Mouse (Mus musculus) splenic B cell, adult 2 months (primary cell): ENCODE data around the gene Tmem87a.

ENCODE experiments used
- DNase-seq: peaks from one replicate; pipeline ENCODE4 v3.0.0-alpha.2; 2011; ENCODE audit warnings: low read depth, low spot score
- H3K27me3 ChIP-seq: 2 replicates; pipeline ENCODE4 v1.6.1; 2012; ENCODE audit warnings: mild to moderate bottlenecking, low read length, moderate library complexity, mixed read lengths; ENCODE audit not compliant: control insufficient read depth, poor library complexity, insufficient read depth, severe bottlenecking
- H3K36me3 ChIP-seq: 2 replicates; pipeline ENCODE4 v1.6.1; 2012; ENCODE audit warnings: mild to moderate bottlenecking, low read length, moderate library complexity, mixed read lengths; ENCODE audit not compliant: control insufficient read depth, poor library complexity, insufficient read depth, severe bottlenecking

Gene Tmem87a

DNA sequence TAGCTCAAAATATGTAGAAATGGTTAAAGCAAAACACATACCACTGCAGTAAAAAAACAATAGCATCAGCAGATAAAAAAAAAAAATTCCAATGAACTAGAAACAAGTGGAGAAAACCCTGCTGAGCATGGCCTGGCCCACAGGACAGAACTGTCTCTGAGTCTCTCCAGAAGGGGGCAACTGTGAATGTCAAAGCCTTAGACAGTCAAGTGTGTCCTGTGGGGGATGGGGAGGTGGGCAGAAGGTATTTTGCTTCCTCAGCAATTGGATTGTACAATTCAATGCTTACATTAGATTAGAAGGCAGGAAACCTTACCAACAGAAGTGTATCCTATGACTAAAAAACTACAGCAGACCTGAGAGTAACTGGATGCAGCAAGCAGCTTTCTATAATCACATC is 11.5 kb downstream of the Tmem87a start:
- H3K27me3 ChIP-seq, result no peaks in the 10 kb centered on the region
- no peak for DNase-seq

DNA sequence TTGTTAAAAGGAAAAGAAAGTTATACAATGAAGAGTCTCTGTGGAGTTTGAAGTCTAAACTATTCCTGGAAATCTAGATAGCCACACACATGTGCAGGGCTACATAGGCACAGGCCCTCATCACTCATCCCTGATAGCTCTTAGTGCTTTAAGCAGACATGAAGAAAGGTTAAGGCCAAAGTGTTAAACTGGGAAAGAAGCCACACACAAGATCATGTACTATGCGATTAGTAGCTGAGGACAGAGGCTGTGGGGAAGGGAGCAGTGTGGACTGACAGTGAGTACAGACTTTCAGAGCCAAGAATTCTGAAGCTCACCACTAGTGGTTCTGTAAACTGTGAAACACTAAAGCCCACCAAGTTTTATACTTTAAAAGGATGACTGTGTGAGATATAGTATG is 13.0 kb downstream of the Tmem87a start:
- peaks cover 15% of the 10 kb centered on the region for H3K36me3 ChIP-seq
- no peaks in the 10 kb centered on the region for H3K27me3 ChIP-seq
- no peak for DNase-seq

More for the DNA sequence above, 11.5 kb downstream of the Tmem87a start:
- peaks cover 20% of the 10 kb centered on the region for H3K36me3 ChIP-seq

DNA sequence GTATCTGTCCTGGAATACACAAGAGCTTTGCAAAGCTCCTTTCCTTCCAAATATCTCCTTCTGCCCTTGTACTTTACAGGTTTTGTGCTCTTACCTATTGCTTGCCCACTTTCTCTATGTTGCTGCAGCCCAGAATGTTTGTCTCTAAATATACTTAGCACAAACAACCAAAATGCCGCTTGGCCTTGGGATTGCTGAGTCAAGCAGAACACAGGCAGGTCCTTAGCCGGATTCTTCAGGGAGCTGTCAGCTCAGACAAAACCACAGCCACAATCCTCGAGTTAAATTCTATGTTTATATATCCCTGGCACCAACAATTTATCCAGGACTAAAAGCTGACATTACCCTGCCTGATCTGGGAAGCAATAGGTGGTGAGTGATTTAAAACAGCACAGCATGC is 14.5 kb downstream of the Tmem87a start:
- H3K36me3 ChIP-seq, result peaks cover 16% of the 10 kb centered on the region
- no peak for DNase-seq
- no peaks in the 10 kb centered on the region for H3K27me3 ChIP-seq

DNA sequence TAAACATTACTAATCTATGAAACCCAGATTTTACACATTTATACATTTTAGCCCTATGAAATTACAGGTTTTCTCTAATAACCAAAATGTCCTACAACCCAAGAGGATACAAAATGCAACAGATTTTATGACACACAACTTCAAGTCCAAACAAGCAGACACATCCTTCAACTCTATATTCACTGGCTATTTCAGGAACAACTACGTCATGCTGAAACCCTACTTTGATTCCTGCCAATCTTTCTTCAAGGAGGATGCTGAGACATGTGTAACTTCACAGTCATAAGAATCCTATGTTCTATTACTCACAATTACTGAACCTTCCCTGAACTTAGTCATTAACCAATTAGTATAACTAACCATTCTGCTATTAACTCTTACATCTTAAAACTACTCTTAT is 16.6 kb downstream of the Tmem87a start:
- H3K36me3 ChIP-seq, result peaks cover 15% of the 10 kb centered on the region
- DNase-seq, result no peak

DNA sequence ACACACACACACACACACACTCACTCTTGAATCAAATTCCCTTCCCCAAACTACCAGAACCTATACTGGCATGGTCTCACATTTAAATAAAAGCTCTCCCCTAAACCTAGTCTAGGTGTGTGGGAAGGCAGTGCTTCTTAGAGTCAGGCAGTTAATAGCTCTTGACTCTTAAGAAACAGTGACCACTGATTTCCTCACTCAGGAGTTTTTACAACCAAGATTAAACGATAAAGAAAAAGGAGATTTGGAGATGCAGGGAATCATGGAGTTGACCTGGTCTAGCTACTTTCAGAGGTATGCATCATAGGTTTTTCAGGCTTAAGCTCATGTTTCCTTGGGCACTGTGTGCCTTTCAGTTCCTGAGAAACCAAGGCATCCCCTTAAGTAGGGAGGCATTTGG is 17.6 kb downstream of the Tmem87a start:
- no peaks in the 10 kb centered on the region for H3K27me3 ChIP-seq
- peaks cover 15% of the 10 kb centered on the region for H3K36me3 ChIP-seq
- DNase-seq, result no peak

More for the DNA sequence above, 16.6 kb downstream of the Tmem87a start:
- H3K27me3 ChIP-seq, result no peaks in the 10 kb centered on the region

DNA sequence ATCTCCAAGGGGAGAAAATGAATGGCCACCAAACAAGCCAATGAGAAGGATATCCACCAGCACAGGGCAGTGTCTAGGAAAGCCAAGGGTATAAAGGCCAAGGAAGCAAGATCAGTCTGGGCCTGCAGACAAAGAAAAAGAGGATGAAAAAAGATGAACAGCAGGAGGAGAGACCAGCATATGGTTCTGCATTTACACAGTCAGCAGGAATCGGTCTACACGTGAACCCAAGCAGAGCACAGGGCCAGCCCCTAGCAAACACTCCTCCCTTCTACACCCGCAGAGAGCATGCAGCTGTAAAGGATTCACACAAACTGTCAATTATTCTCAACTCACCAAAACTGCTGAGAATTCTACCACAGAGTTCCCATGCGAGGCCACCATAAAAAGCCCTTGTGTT is 30.1 kb downstream of the Tmem87a start:
- DNase-seq, result no peak
- peaks cover 22% of the 10 kb centered on the region for H3K36me3 ChIP-seq
- H3K27me3 ChIP-seq, result no peaks in the 10 kb centered on the region

DNA sequence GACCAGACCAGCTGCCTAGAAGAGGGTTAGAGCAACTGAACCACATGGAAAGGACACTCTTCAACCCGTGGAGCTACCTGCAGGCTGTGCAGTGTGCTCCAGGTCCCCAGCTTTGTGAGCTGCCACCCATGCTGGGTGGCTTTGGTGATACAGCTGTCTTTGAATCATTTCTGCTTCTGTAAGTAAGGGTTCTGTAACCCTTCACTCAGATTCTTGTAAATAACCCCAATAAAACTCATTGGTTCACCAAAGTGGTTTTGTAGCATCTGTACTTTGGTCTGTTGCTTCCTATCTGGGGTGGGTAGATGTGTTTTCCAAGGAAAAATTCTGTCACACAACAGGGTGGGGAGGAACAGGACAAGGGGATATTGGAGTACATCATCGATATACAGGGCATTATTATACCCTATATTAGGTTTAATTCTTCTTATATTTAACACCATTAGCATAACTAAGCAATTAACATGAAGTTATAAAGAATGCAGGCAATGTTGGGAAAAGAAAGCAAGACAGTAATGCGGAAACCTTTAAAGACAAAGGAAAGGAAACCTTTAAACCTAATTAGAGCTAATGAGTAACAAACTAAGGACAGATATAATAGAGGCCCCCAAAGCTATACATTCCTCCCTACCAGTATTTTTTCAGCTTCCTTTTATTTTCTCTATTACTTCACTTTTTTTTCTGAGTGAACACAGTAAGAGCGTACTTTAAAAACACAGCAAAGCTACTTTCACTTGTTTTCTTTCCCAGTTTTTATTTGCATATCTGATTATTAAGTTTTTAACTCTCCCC is 36.3 kb downstream of the Tmem87a start:
- peaks cover 6% of the 10 kb centered on the region; the same call in 1 of the 2 replicates for H3K36me3 ChIP-seq
- no peak for DNase-seq
- H3K27me3 ChIP-seq, result no peaks in the 10 kb centered on the region

DNA sequence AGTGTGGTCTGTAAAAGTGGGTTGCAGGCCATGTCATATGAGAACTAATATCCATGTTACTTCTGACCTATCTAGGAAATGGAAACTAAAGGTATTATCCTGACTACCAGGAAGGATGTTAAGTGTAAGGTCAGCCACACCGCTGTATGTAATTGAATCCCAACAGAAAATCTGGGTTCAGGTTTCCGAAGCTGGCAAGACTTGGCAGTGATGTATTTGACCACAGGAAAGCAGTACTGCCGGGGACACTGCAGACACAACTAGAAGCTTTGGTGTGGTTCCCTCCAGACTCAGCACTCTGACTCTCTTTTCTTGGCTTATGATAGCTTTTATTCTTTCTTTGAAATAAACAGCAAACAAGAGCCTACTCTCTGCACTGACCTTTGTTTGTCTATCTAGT is 37.4 kb downstream of the Tmem87a start:
- H3K36me3 ChIP-seq, result peaks cover 9% of the 10 kb centered on the region; the same call in 1 of the 2 replicates
- no peaks in the 10 kb centered on the region for H3K27me3 ChIP-seq
- DNase-seq, result no peak

DNA sequence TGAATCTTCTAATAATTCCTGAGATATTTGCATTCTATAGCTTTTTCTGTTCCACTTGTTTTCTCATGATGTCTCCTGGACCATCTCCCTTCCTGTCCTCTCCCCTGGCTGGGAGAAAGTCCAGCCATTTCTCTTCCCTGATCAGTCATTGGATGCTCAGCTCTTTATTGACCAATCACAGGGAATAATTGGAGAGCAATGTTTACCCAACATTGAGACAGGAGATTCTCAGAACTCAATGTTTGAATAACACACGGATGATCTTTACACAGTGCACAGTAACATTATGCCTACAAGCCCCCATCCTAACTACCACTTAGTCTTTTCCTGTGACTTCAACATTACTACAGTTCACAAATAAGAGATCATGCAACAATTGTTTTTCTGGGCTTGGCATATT is 43.5 kb downstream of the Tmem87a start:
- Histone ChIP-seq H3K36me3 (peaks cover 13% of the 10 kb centered on the region; the same call in 1 of the 2 replicates), H3K27me3 (no peaks in the 10 kb centered on the region)
- no peak for DNase-seq

DNA sequence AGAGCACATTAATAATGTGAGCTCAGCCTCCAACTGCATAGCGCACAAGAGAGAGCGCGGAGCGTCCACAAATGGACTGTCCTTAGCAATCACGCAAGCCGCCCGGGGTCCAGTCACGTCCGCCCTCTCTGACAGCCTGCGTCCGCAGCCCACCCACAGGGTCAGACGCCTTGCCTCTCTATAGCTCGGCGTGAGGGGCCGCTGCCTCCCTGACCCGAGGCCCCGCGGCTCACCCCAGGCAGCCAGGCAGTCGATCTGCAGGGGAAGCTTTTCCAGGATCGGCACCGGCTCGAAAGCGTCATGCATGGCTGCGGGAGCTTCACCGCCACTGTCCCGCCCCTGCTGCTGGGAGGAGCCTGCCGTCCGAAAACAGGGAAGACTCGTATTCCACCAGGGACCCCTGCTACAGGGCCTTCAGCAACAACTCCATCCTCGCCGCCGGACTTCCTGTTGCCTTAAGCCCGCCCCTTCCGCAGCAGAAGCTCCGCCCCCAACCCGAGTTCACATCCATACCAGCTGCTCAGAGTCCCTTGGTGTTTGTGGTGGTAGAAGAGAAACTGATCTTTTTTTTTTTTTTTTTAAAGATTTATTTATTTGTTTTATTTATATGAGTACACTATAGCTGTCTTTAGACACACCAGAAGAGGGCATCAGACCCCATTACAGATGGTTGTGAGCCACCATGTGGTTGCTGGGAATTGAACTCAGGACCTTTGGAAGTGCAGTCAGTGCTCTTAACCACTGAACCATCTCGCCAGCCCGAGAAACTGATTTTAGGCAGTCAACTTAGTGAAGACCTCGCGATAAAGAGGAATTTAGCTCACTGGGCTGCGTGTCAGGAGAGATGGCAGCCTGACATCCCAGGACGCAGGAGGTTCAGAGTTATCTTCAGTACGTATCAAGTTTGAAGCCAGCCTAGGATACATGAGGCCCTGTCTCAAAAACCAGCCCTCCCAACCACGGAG is 50.9 kb downstream of the Tmem87a start, which contains the start of gene Vps39:
Vps39 (minus strand) TSS at position 456 of the 965 bp plus-strand sequence.
- Histone ChIP-seq H3K27me3 (no peaks in the 10 kb centered on the region), H3K36me3 (peaks cover 6% of the 10 kb centered on the region)
- DNase-seq, result peak; percentile 89

DNA sequence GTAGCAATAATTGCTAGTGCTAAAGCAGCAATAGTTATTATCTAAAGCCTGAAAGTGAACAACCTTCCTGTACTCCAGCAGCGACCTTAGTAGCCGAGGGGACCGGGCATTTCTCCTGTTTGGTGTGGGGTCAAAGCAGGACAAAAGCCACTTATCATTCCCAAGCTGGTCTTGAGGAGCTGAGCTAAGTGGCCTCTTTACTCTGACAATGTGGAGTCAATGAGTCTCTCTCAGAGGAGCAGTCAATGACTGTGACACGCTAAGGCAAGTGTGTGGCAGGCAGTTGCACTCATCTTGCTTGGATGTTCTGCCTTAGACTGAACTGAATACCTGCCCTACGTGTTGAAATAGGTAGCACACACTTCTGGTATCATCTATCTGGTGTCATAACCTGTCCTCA is 52.6 kb downstream of the Tmem87a start:
- peaks cover 9% of the 10 kb centered on the region for H3K36me3 ChIP-seq
- H3K27me3 ChIP-seq, result no peaks in the 10 kb centered on the region
- no peak for DNase-seq

DNA sequence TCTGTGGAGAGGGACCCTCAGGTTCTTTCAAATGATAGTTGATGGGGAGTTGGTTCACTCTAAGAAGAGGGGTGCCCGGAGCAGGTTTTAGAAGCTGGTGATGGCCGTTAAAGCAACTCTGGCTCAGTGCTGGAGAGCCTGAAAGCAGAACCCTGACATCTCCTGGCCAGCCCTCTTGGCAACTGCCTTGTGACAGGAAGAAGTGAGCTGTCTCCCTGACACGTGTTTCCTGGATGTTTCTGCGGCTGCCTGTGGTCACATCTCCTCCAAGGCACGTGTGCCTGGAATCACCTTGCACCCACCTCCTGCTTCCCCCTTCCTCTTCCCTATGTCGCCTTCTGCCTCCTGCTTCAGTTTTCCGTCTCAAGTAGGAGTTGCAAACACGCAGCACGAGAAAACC is 55.8 kb downstream of the Tmem87a start:
- DNase-seq, result peak; percentile 12
- Histone ChIP-seq H3K36me3 (peaks cover 7% of the 10 kb centered on the region), H3K27me3 (no peaks in the 10 kb centered on the region)

DNA sequence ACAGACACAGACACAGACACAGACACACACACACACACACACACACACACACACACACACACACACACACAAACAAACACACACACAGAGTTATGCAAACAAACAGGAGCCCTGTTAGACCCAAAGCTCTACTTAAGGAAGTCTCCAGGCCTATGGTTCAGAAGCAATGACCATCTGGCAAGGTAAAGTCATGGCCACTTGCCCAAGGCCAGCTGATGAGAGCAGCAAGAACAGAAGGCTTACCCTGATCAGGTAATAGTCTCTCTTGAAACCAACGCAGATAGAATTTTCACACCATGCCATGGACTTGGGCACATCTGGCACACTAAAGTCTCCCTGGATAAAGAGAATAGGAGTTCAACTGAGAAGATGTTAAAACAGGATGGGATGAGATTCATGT is 62.2 kb downstream of the Tmem87a start:
- DNase-seq, result no peak
- Histone ChIP-seq H3K27me3 (no peaks in the 10 kb centered on the region), H3K36me3 (peaks cover 18% of the 10 kb centered on the region)

DNA sequence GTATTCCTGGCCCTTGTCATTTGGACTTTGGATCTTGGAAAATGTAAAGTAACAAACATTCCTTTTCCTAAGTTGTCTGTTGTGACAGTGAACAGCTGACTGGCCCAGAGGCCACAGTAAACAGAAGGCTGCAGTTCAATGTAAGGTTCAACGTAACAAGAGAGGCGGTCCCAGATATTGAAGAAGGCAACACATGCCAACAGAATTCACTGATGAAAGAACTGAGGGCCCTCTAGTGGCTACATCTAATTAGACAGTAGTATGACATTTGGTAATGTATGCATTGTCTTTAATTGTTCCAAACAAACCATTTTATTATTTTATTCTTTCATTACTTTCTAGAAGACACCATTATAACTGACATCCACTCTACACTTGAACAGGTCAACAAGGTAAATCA is 66.0 kb downstream of the Tmem87a start:
- no peak for DNase-seq

DNA sequence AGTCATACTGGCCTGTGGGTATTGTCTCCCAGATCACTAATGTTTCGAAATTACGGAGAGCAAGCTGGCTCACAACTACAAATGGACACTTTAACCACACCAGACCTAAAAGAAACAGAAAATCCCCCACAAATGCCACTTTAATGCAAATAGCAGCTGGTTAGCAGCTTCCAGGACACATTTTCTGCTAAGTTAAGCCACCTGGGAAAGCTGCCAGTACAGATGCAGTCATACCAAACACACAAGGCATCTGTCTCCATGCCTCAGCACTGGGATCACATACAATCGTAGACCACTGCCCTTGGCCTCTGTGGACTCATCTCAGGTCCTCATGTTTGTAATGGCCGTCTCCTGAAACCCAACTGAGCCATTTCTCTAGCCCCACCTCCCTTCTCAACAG is 72.3 kb downstream of the Tmem87a start:
- no peak for DNase-seq
- Histone ChIP-seq H3K36me3 (no peaks in the 10 kb centered on the region; the same call in none of the 2 replicates), H3K27me3 (no peaks in the 10 kb centered on the region)

More for the DNA sequence above, 66.0 kb downstream of the Tmem87a start:
- H3K27me3 ChIP-seq, result no peaks in the 10 kb centered on the region
- H3K36me3 ChIP-seq, result peaks cover 13% of the 10 kb centered on the region
